Mouse (Mus musculus) left cerebral cortex, postnatal 4 days (tissue): Measurements from ENCODE around the gene Ing2. TPM values are rescaled to one million over a fixed set of nuclear protein-coding genes. Genes with fewer than 3 reads are reported as not detected.

Source experiments
- DNase-seq: peaks from one replicate; pipeline ENCODE4 v3.0.0-alpha.2; 2022
- intact Hi-C: fragments of 180-260 bp; cut with DNase I; formaldehyde crosslinking; loops from one replicate; pipeline ENCODE4 v1.15.1; 2025
- total RNA-seq, 2 experiments: library from RNA; stranded (reverse); gene quantifications; 2 replicates each; pipeline ENCODE4 v1.2.3; 2021

The Ing2 gene
- total RNA-seq, 2 experiments from 2014 or later = 25.3 to 26.1 TPM

DNA sequence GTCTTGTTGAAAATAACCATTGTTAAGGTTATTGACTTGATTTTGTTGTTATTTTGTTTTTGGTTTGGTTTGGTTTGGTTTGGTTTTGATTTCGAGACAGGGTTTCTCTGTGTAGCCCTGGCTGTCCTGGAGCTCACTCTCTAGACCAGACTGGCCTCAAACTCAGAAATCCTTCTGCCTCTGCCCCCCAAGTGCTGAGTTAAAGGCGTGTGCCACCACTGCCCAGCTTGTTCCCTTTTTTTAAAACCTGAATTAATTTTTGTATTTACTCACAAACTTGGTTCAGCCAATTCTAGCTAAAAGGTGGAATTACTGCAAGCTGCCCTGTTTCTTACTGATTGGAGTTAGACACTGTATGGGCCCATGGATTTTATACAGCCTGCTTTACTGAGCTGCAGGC, 1.3 kb upstream of the Ing2 start:
- DNase-seq = no peak
- intact Hi-C loops = loop anchor here (5.0 kb wide), 1 partner anchor 144 kb away; the partner anchor contains the start of genes Rwdd4a and Trappc11

DNA sequence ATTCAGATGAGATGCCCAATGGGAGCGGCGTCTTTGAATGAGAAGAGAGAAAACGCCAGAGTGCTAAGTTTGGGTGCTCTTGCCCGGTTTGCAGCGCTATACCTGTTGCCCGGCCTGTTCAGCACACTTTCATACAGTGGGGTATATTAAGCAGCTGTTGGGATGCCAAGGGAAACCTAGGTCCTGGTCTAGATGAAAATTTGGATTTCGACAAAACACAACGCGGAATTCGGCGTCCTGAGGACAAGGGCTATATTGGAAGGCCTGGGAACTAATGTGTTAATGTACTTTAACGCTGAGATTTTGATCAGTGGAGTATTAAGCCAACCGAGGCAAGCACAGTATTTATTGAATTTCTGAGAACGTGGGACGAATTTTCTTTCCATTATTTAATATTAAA, 868 bp upstream of the Ing2 start:
- DNase-seq = no peak
- intact Hi-C loops = loop anchor here (5.0 kb wide), 1 partner anchor 144 kb away; the partner anchor contains the start of genes Rwdd4a and Trappc11

DNA sequence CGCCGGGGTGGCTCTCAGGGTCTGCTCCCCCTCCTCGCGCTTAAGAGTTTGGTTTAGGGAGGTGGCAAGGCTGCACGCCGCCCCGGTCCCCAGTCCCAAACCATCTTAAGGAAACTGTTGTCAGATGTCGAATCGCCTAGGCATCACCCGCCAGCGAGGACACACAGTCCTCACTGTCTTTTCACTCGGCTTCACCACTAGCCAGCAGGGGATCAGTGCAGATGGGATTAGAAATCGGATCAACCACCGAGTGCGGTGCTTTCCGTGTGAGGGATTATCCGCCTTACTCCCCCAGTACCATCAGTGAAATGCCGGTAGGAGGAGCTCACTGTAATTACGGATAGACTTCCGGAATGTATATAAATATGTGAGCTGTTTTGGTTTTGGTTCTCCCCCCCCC, 430 bp upstream of the Ing2 start:
- no peak for DNase-seq
- intact Hi-C loops = loop anchor here (5.0 kb wide), 1 partner anchor 143 kb away; the partner anchor contains the start of genes Rwdd4a and Trappc11

DNA sequence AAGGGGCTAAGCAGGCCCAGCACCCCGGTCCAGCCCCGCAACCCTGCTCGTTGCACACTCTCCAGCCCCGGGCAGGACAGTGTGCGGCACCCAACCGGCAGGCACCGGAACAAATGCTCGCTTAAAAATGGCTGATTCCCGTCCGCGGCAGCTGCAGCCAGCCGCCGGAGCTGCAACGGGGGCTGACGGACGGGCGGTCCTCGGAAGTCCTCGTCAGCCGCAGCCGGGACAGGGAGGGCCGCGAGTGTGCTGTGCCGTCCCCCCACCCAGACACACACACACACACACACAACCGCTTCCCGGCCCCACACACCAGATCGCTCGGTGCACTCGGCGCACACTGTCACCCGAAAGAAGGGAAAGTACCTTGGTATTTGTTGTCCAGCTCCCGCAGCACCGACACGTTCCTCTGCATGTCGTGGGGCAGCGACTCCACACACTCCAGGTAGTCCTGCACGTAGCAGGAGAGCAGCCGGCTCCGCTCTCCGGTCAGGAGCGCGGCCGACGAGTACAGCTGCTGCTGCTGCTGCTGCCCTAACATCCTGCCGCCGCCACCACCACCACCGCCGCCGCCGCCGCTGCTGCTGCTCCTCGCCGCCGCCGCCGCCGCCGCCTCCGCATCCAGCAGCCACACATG, 1.1 kb downstream of the Ing2 start:
- intact Hi-C loops = no loop called here
- DNase-seq = no peak

DNA sequence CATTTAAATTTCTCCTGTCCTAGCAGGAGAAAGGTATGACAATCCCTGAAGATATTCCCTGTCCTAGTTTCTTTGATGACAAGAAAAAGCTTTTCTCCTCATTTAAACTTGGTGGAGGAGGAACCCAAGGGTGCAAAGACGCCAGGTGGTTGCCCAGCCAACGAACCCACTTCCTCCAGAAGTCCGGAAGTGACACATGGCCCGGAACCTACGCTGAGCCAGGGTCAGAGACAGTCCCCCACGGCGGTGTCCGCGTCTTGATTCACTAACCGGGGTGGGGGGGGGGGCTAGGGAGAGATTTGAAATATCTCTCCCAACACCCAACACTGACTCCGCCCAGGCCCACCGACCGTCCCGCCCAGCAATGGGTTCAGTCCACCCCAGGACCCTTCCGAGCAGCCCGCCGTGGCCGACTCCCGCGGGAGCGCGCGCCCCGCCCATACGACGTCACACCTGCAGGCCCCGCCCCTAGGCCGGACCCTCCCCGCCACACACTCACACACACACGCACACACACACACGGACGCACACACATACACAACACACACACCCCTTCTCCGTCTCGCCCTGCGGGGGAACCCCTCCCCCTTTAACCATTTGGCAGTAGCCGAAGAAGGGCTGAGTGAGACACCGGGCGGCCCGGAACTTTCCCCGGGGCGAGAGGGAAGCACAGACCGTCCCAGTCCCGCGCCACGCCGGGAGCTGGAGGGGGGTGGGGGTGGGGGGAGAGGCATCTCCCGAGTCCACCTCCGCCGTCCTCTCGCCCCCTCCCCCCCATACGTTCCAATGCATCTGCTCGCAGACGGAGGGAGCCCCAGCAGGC, 1.8 kb downstream of the Ing2 start:
- intact Hi-C loops = no loop called here
- DNase-seq = peak; percentile 92

DNA sequence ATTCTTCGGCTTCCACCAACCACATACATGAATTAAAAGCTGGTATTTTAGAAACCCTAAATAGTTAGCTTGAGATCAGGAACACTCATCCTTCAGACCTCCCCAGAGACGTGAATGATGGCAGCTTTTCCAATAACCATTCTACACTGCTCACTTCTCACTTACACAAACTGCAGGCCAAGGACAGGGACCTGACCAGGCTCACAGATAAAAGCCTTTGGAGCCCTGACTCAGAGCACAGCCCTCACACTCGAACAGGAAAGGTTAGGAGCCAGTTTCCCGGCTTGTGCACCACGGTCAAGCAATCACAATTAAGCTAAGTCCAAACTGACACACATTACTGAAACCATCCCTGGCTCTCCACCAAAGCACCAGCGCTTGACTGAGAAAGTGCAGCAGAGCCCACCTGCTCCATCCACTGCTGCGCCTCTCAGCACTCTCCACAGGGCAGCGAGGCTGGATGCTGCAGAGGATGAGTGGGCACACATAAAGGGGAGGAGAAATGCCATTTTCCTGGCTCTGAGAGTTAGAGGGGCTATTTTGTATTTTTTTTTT, 11.0 kb downstream of the Ing2 start:
- intact Hi-C loops = no loop called here
- DNase-seq = peak; percentile 14

DNA sequence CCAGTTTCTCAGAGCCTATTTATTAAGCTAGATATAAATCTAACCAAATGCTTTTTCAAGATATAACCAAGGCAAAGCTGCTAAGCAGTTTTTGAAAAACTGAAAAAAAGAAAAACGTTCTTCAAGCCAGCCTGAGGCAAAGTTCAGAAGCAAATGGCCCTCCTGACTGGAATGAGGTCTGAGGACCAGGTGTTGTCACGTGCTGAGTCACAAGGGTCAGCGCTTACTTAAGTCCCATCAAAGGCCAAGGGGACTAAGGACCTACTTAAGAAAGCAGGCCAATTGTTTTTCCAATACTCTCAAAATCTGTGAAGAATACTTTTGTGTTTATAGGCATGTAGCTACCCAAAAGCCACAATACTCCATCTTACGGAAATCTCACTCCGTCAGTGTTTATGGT, 12.2 kb downstream of the Ing2 start:
- intact Hi-C loops = no loop called here
- DNase-seq = no peak

DNA sequence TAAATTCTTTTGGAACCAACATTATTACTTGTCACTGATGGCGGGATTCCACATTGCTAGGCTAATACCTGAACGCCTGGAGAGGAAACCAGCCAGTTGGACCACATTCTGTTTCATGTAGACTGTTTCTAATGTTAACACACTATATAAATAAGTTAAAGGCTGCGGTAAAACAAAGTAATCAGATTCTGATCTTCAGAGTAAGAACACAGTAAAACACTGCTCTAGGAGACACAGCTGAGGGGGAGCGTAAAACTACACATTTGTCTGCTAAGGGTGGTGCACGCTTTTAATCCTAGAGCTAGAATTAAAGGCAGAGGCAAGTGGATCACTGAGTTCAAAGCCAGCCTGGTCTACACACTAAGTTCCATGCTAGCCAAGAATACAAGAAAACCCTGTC, 12.6 kb downstream of the Ing2 start:
- no peak for DNase-seq
- intact Hi-C loops = no loop called here

DNA sequence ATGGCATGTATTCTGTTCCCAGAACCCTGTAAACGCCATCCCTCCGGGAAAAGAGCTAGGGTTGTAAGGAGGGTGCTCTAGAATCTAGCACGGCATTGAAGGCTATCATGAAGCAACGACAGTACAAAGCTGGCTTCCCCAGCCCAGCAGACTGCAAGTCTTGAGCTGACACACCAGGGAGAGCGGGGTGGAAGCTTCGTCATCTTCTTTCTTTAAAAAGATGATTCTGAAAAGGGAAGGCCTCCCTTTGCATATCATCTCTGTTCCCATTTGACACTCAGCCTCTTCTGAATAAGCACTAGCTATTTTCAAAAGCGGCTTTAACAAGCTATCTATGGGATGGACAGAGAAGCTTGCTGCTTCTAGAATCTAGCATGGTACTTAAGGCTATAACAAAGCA, 15.0 kb downstream of the Ing2 start:
- DNase-seq = no peak
- intact Hi-C loops = no loop called here

DNA sequence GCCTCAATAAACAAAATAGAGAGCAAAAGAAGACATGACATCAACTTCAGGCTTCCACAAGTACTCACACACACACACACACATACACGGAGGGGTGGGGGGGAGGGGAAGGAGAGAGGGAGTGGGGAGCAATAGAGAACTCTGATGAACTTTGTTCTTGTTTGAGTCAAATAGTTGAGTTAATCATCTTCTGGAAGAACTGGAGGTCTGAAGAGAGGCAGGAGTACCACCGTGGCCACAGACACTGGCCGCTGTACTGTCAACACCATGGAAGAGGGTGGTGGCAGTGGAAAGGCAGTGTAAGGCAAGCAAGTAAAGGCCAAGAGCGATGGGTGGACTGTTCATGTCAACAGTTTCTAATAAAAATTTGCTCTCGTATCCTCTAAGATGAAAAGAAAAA, 15.9 kb downstream of the Ing2 start:
- intact Hi-C loops = no loop called here
- DNase-seq = no peak

DNA sequence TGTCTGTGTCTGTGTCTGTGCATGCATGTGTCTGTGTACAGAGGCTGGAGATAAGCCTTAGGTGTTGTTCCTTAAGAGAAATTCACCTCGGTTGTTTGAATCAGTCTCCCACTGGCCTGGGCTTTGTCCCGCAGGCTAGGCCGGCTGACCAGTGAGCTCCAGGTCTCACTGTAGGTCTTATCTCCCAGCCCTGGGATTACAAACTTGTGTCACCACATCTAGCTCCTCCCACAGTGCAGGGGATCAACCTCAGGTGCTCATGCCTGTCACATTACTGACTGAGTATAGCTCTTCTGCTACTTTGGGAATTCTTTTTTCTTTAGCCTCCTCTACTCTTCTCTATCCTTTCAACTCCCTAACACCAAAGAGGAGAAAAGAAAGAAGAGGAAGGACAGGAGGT, 20.9 kb downstream of the Ing2 start:
- DNase-seq = no peak
- intact Hi-C loops = no loop called here

DNA sequence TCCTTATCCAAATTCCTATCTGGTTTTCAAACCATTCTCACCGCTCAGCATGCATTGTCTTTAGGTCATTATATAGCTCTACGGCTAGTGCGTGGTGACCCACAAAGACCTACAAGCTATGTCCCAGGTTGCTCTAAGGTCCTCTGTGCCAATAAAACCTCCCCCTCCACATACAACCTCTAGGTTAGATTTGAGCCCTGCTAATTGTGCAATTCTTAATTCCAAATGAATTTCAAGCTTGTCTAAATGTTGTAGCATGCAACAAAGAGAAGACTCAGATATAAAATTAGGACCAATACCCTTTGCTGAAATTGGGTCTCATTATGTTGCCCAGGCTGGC, 22.6 kb downstream of the Ing2 start:
- DNase-seq = no peak
- intact Hi-C loops = no loop called here

DNA sequence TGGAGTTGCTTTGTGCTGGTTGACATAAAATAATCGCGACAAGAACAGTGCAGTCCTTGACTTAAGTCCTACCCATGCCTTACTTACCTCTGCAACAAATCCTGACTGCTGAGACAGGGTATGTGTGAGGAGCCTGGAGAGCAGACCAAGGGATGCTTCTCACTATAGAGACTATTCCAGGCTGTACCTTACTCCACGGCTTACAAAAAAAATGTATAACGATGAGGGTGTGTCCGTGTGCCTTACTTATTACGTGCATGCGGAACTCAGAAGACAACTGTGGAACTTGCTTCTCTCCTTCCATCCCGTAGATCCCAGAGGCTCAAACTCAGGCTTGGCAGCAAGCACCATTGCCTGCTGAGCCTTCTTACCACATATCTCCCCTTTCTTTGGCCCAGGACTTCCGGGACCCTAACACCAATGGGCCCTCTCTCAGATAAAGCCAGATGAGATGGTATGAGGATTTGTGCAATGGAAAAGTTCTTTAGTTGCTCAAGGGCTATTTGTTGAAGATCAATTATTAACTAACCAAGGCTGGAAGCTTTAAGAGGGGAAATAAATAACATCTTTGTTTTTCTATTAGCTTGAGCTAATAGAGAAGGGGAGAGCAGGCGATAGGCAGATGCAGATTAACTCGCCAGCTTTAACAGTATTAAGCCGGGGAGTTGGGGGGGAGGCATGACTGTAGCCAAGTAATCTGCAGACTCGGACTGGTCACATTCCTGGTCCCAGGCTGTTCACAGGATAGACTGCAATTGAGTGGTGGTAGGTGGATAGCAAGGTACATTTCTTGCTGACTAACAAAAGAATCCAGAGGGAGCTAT, 23.2 kb downstream of the Ing2 start:
- intact Hi-C loops = no loop called here
- no peak for DNase-seq

DNA sequence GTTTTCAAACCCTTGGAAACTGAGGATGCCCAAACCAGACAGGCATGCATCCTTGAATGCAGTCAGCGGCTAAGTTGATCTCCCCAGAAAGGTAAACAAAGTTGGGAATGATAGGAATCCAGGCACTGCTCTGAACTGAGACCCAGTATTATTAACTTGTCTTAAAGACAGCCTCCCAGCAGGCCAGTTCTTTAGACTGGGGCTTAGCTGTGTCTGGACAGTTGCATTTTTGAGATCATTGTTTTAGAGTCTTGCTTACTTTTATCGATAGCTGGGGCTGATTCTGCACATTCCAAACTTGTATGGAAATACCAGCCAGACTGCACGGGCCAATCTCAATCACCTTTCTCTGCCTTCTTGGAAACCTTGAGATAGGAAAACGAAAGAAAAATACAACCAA, 24.5 kb downstream of the Ing2 start:
- intact Hi-C loops = no loop called here

DNA sequence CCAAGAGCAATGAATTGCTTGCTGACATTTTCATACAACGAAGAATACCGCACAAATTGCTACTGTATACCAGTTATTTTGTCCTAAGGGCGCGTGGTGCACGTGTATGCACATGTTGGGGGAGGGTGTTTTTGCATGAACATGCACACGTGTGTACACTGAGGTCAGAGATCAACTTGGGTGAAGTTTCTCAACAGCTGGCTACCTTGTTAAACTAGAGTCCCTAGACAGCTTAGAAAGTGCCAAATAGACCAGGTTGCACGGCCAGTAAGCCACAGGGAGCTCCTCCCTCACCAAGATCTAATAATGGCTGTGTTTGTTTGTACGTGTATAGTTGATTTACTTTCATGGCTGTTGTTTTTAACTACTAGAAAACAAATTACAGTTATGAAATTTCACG, 25.8 kb downstream of the Ing2 start:
- intact Hi-C loops = no loop called here
- no peak for DNase-seq

More for the DNA sequence above, 24.5 kb downstream of the Ing2 start:
- no peak for DNase-seq

DNA sequence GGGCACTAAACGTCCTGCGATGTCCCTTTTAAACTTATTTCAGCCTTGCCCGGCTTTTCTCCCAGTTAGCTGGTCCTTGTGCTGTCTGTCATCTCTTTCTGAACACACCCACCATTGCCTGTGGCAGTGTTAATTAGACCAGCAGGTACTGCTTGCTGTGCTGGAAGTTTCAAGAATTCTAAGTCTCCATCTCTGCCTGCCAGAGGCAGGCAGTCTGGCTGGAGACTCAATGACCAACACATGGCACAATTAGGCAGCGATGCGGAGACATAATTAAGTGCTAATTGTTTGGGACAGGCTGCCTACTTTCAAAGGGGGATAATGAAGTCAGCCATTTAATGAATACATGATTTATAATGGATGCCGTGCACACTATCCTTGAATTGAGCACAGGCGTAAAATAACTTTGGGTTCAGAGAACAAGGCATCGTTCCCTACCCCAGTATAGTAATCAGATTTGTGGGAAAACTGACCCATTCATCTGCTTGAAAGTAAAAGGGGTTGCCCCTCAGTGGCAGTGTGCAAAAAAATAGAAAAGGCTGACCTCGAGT, 32.8 kb downstream of the Ing2 start:
- intact Hi-C loops = no loop called here
- DNase-seq = peak; percentile 24

DNA sequence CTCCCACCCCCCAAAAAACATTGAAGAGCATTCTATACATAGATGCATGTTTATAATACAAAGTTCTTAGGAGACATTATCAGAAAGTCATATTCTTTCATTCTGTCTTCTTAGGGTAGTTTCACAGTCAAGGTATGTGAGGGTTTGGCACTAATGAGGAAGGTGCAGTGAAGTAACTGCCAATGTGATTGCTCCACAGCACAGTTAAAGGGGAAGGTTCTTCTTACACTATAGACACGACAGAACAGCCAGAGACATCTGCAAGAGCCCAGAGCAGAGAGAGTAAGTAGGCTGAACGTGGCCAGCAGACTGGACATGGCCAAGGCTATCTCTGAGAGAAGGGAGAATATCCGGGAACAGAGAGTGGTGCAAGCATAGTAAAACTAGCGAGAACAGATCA, 38.2 kb downstream of the Ing2 start:
- intact Hi-C loops = no loop called here
- DNase-seq = no peak

DNA sequence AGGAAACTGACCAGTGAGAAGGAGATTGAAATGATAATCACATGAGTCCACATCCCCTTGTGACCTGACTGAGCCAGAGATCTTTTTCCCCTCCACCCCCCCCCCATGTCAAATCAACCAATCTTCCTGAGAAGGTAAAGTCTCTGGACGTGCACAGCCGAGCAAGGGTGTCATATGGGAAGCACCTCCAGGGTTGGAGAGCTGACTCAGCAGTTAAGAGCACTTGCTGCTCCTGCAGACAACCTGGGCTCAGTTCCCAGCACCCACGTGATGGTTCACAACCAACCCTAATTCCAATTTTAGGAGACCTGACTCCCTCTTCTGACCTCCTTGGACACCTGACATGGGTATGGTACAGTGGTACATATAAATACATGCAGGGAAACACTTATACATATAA, 39.3 kb downstream of the Ing2 start:
- intact Hi-C loops = no loop called here
- DNase-seq = no peak

DNA sequence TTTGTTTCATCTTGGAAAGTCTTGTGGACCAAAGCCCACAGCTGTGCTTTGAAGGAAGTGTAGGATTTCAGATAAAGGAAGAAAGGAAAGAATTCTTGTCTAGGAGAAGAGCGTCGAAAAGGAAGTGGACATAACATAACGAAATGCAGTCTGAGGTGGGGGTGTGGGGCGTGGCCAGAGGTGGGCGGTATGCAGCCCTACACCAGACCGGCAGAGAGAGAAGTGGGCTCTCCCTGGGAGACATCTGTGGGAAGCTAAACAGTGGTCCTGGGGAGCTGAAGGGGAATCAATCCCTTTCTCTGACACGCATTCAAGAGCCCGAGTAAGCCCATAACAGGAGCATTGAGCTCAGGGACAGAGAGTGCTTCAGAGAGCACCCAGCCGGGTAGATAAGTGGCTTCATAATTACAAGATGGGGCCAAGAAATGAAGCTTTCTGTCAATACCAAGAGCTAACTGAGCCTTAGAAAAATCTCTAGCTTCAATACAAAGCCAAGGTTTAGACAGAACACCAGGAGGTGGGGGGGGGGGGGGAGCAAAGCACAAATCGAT, 40.5 kb downstream of the Ing2 start:
- intact Hi-C loops = no loop called here
- DNase-seq = no peak

DNA sequence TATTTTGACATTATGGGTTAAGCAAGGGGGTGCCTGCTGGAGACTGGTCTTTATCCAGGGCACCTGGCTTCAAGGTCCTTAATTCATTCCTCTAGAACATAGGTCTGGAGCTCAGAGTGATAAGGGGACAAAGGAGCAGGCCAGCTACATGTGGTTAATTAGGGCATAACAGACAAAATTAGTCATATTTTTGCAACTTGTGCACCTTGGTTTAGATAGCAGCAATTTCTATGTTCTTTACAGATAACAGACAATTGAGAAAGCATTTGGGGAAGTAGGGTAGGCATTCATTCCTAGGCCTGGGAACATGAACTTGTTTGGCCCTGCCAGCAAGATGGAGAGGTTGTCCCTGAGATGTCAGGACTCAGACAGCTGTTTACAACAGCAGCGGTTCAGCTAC, 54.2 kb downstream of the Ing2 start:
- DNase-seq = no peak
- intact Hi-C loops = no loop called here
